Comparison of ENCODE assay signal across 9 mouse cellular contexts in genomic region chr1:180849701-180850301, GRCm38 (mm10). TPM values are rescaled to one million over a fixed set of nuclear protein-coding genes. Genes with fewer than 3 reads are reported as not detected.
DNase-seq lines count a peak whose midpoint lies in the region; ATAC-seq and TF ChIP-seq lines count a peak whose summit lies in the region.
"Had no signal": no experiment of that assay in that cellular context is flagged by ENCODE, and none has a peak within 500 bp of the region (broad histone marks: within the 10 kb centered on the region; RNA-seq: fewer than 3 reads in every experiment).

No protein-coding gene starts in this region.

- peak overlapping the region; percentile 92 for H3K27ac ChIP-seq in thymus, adult 2 months (ENCODE audit: control insufficient read depth, insufficient read depth, low read length)
- peak overlapping the region; percentile 96 for H3K27ac ChIP-seq in hindbrain, embryonic 10.5 days
- peak overlapping the region; percentile 100 for H3K27ac ChIP-seq in liver, embryonic 13.5 days
- peak overlapping the region; percentile 98 for H3K27ac ChIP-seq in stomach, postnatal 0 days (replicated peaks)

- peak overlapping the region; percentile 88 for H3K4me2 ChIP-seq in liver, embryonic 13.5 days
- peak overlapping the region; percentile 72 for H3K4me2 ChIP-seq in stomach, postnatal 0 days (replicated peaks; ENCODE audit: low read depth)

- WGBS in thymus, adult 2 months = 53% methylated on average over 11 of the region's 11 CpGs
- WGBS in hindbrain, embryonic 10.5 days = 50% methylated on average over 11 of the region's 11 CpGs
- WGBS in liver, embryonic 13.5 days (ENCODE audit: insufficient replicate concordance) = 34% methylated on average over 11 of the region's 11 CpGs
- 34% methylated on average over 11 of the region's 11 CpGs for WGBS in stomach, postnatal 0 days

- H3K4me1 ChIP-seq in thymus, adult 2 months (replicated peaks; ENCODE audit: control insufficient read depth, insufficient read depth, low read length) = peaks cover 18% of the 10 kb centered on the region
- H3K4me1 ChIP-seq in hindbrain, embryonic 10.5 days (replicated peaks) = peaks cover 51% of the 10 kb centered on the region
- peaks cover 64% of the 10 kb centered on the region for H3K4me1 ChIP-seq in liver, embryonic 13.5 days (replicated peaks)
- peaks cover 5% of the 10 kb centered on the region for H3K4me1 ChIP-seq in stomach, postnatal 0 days (replicated peaks; ENCODE audit: control insufficient read depth, insufficient read depth)

- H3K4me3 ChIP-seq in thymus, adult 2 months (ENCODE audit: control insufficient read depth, insufficient read depth, low read length) = peak overlapping the region; percentile 63
- H3K4me3 ChIP-seq in hindbrain, embryonic 10.5 days = peak overlapping the region; percentile 85
- peak overlapping the region; percentile 61 for H3K4me3 ChIP-seq in liver, embryonic 13.5 days (replicated peaks)
- H3K4me3 ChIP-seq in stomach, postnatal 0 days (ENCODE audit: low read depth, low read length) = peak overlapping the region; percentile 38; the same call in 1 of the 2 replicates

- no peak for ATAC-seq in liver, embryonic 13.5 days (ENCODE audit: low read depth)
- no peak for ATAC-seq in stomach, postnatal 0 days (ENCODE audit: low FRiP score, low TSS enrichment)

- H3K27me3 ChIP-seq in thymus, adult 2 months (ENCODE audit: control insufficient read depth, insufficient read depth, low read length) = no peaks in the 10 kb centered on the region
- no peaks in the 10 kb centered on the region for H3K27me3 ChIP-seq in hindbrain, embryonic 10.5 days (ENCODE audit: insufficient read depth, poor library complexity, severe bottlenecking)
- no peaks in the 10 kb centered on the region for H3K27me3 ChIP-seq in liver, embryonic 13.5 days
- no peaks in the 10 kb centered on the region for H3K27me3 ChIP-seq in stomach, postnatal 0 days (ENCODE audit: control insufficient read depth, insufficient read depth, low read length)

- TF ChIP-seq POLR2A in thymus, adult 2 months (IDR thresholded peaks at IDR 0.05; ENCODE audit: control insufficient read depth, extremely low read depth, insufficient read depth, low read length, poor library complexity) = no peak

- DNase-seq in adrenal gland, postnatal 10 days = peak; percentile 8
- DNase-seq in adrenal gland, postnatal 4 days (ENCODE audit: low spot score in 2 of 2) = no peak
- DNase-seq in thymus, adult 2 months = no peak
- DNase-seq in thymus, postnatal 14 days = no peak
- DNase-seq in hindbrain, embryonic 10.5 days (ENCODE audit: low spot score) = peak; percentile 42
- DNase-seq in liver, embryonic 13.5 days = peak; percentile 23
- DNase-seq in stomach, postnatal 0 days (ENCODE audit: low spot score) = no peak
- DNase-seq in adrenal gland, postnatal 14 days = no peak

- no peaks in the 10 kb centered on the region for H3K9me3 ChIP-seq in hindbrain, embryonic 10.5 days
- no peaks in the 10 kb centered on the region for H3K9me3 ChIP-seq in liver, embryonic 13.5 days (replicated peaks)
- H3K9me3 ChIP-seq in stomach, postnatal 0 days (ENCODE audit: control insufficient read depth, low read length) = no peaks in the 10 kb centered on the region

- no peaks in the 10 kb centered on the region for H3K36me3 ChIP-seq in thymus, adult 2 months (ENCODE audit: control insufficient read depth, insufficient read depth, low read length)
- peaks cover 7% of the 10 kb centered on the region; the same call in 1 of the 2 replicates for H3K36me3 ChIP-seq in hindbrain, embryonic 10.5 days
- H3K36me3 ChIP-seq in liver, embryonic 13.5 days = peaks cover 10% of the 10 kb centered on the region
- no peaks in the 10 kb centered on the region for H3K36me3 ChIP-seq in stomach, postnatal 0 days (ENCODE audit: control insufficient read depth, insufficient read depth, low read length)

- TF ChIP-seq CTCF in thymus, adult 2 months (IDR thresholded peaks at IDR 0.05; ENCODE audit: borderline replicate concordance, control insufficient read depth, extremely low read depth, insufficient read depth, low read length, poor library complexity) = no peak
- no peak for TF ChIP-seq CTCF in stomach, postnatal 0 days (IDR thresholded peaks at IDR 0.05; ENCODE audit: low read depth)

- peak overlapping the region; percentile 86 for H3K9ac ChIP-seq in liver, embryonic 13.5 days
- H3K9ac ChIP-seq in stomach, postnatal 0 days (ENCODE audit: low read length) = peak overlapping the region; percentile 71; the same call in 1 of the 2 replicates

- no peak for TF ChIP-seq EP300 in stomach, postnatal 0 days (optimal IDR thresholded peaks at IDR 0.05)

RNA-seq across cellular contexts. Expression of gene Sde2, which starts 1.1 kb away (rescaled TPM):
- 10 to 100 TPM; 21.7 to 22.6 TPM for total RNA-seq in adrenal gland, postnatal 10 days (2021)
- 10 to 100 TPM; 30.5 to 30.7 TPM for total RNA-seq in adrenal gland, postnatal 4 days (2021)
- 18.4 and 19.4 TPM in 2 replicates for polyA plus RNA-seq in thymus, adult 2 months (2012; rRNA removed)
- polyA plus RNA-seq in hindbrain, embryonic 10.5 days (2016; fragmentation: Nextera tagmentation; extraction: Ambion mirVana) = 33.8 and 40.1 TPM in 2 replicates
- 25.1 and 29.7 TPM in 2 replicates for polyA plus RNA-seq in liver, embryonic 13.5 days (2015; fragmentation: Nextera tagmentation; extraction: Ambion mirVana)
- 18.8 and 20.0 TPM in 2 replicates for polyA plus RNA-seq in stomach, postnatal 0 days (2015; fragmentation: Nextera tagmentation; extraction: Ambion mirVana)
- 22.2 and 22.6 TPM in 2 replicates for total RNA-seq in adrenal gland, postnatal 14 days (2021)

RNA-seq across cellular contexts. Expression of gene H3f3a, which starts 36.1 kb away (rescaled TPM):
- 100 to 1,000 TPM; 809 to 834 TPM for total RNA-seq in adrenal gland, postnatal 10 days (2021)
- 1,000 to 10,000 TPM; 1,038 to 1,039 TPM for total RNA-seq in adrenal gland, postnatal 4 days (2021)
- 750 and 796 TPM in 2 replicates for polyA plus RNA-seq in thymus, adult 2 months (2012; rRNA removed)
- 2,706 and 3,181 TPM in 2 replicates for polyA plus RNA-seq in hindbrain, embryonic 10.5 days (2016; fragmentation: Nextera tagmentation; extraction: Ambion mirVana)
- 2,174 and 2,523 TPM in 2 replicates for polyA plus RNA-seq in liver, embryonic 13.5 days (2015; fragmentation: Nextera tagmentation; extraction: Ambion mirVana)
- polyA plus RNA-seq in stomach, postnatal 0 days (2015; fragmentation: Nextera tagmentation; extraction: Ambion mirVana) = 1,633 and 1,693 TPM in 2 replicates
- 803 and 817 TPM in 2 replicates for total RNA-seq in adrenal gland, postnatal 14 days (2021)

RNA-seq across cellular contexts. Expression of gene Lefty2, which starts 43.1 kb away (rescaled TPM):
- total RNA-seq in adrenal gland, postnatal 10 days (2021) = under 1 TPM; 0.48 to 1.00 TPM
- under 1 TPM; 0.39 to 0.45 TPM for total RNA-seq in adrenal gland, postnatal 4 days (2021)
- 0.98 and 1.9 TPM in 2 replicates for polyA plus RNA-seq in thymus, adult 2 months (2012; rRNA removed)
- 0.13 TPM in 1 of 2 replicates, not detected in the other for polyA plus RNA-seq in hindbrain, embryonic 10.5 days (2016; fragmentation: Nextera tagmentation; extraction: Ambion mirVana)
- polyA plus RNA-seq in liver, embryonic 13.5 days (2015; fragmentation: Nextera tagmentation; extraction: Ambion mirVana) = not detected in 2 replicates
- 0.13 and 0.15 TPM in 2 replicates for polyA plus RNA-seq in stomach, postnatal 0 days (2015; fragmentation: Nextera tagmentation; extraction: Ambion mirVana)
- total RNA-seq in adrenal gland, postnatal 14 days (2021) = 0.30 TPM in 1 of 2 replicates, not detected in the other
- total RNA-seq: hematopoietic stem cell, adult 5-6 weeks had no signal

RNA-seq across cellular contexts. Expression of gene Pycr2, which starts 54.3 kb away (rescaled TPM):
- total RNA-seq in adrenal gland, postnatal 10 days (2021) = 10 to 100 TPM; 32.6 to 34.7 TPM
- 10 to 100 TPM; 43.6 to 43.7 TPM for total RNA-seq in adrenal gland, postnatal 4 days (2021)
- polyA plus RNA-seq in thymus, adult 2 months (2012; rRNA removed) = 101 and 106 TPM in 2 replicates
- polyA plus RNA-seq in hindbrain, embryonic 10.5 days (2016; fragmentation: Nextera tagmentation; extraction: Ambion mirVana) = 125 and 138 TPM in 2 replicates
- polyA plus RNA-seq in liver, embryonic 13.5 days (2015; fragmentation: Nextera tagmentation; extraction: Ambion mirVana) = 122 and 128 TPM in 2 replicates
- polyA plus RNA-seq in stomach, postnatal 0 days (2015; fragmentation: Nextera tagmentation; extraction: Ambion mirVana) = 62.6 and 63.7 TPM in 2 replicates
- total RNA-seq in adrenal gland, postnatal 14 days (2021) = 29.9 and 38.0 TPM in 2 replicates

Comparison
In these comparisons a context has a peak if more than half of its experiments do, and no peak if none do; other contexts are left out.
1. DNase-seq: peak in adrenal gland, postnatal 10 days (single experiment), hindbrain, embryonic 10.5 days (single experiment) and liver, embryonic 13.5 days (single experiment); none in adrenal gland, postnatal 4 days (0 of 2), thymus, adult 2 months (single experiment), thymus, postnatal 14 days (single experiment), stomach, postnatal 0 days (single experiment) and adrenal gland, postnatal 14 days (single experiment).
2. Peak in every context shown above with its lines, with median percentiles within 50 percentile points of each other: H3K27ac ChIP-seq and H3K4me3 ChIP-seq.